In genomic region chr1:131138191-131139016, GRCm38 (mm10) we compare ENCODE assay signal across 7 mouse cellular contexts. TPM values are rescaled to one million over a fixed set of nuclear protein-coding genes. Genes with fewer than 3 reads are reported as not detected.
DNase-seq lines count a peak whose midpoint lies in the region; ATAC-seq lines count a peak whose summit lies in the region.

Gene Dyrk3, minus strand, starts transcription at chr1:131138340.

- peaks cover 5% of the 10 kb centered on the region for H3K4me1 ChIP-seq in intestine, embryonic 16.5 days (ENCODE audit: control insufficient read depth, insufficient read depth, low read length)
- peaks cover 20% of the 10 kb centered on the region for H3K4me1 ChIP-seq in limb, embryonic 10.5 days
- H3K4me1 ChIP-seq in midbrain, embryonic 13.5 days (replicated peaks): peaks cover 45% of the 10 kb centered on the region

- peak within 1 kb of the TSS; percentile 92 for H3K27ac ChIP-seq in intestine, embryonic 16.5 days (ENCODE audit: low read length)
- H3K27ac ChIP-seq in limb, embryonic 10.5 days: peak within 1 kb of the TSS; percentile 87
- peak within 1 kb of the TSS; percentile 97 for H3K27ac ChIP-seq in midbrain, embryonic 13.5 days

- intact Hi-C loops in gastrocnemius, postnatal 36 days (cut with DNase I): no loop called here

- peak within 1 kb of the TSS; percentile 89 for H3K4me3 ChIP-seq in intestine, embryonic 16.5 days (ENCODE audit: low read length)
- H3K4me3 ChIP-seq in limb, embryonic 10.5 days: peak within 1 kb of the TSS; percentile 76
- peak within 1 kb of the TSS; percentile 78 for H3K4me3 ChIP-seq in midbrain, embryonic 13.5 days (replicated peaks)

- no peaks in the 10 kb centered on the region for H3K27me3 ChIP-seq in intestine, embryonic 16.5 days (replicated peaks; ENCODE audit: control insufficient read depth, insufficient read depth, low read length)
- no peaks in the 10 kb centered on the region for H3K27me3 ChIP-seq in limb, embryonic 10.5 days (ENCODE audit: low read depth, poor library complexity, severe bottlenecking)
- no peaks in the 10 kb centered on the region for H3K27me3 ChIP-seq in midbrain, embryonic 13.5 days

- peak within 1 kb of the TSS; percentile 79 for H3K9ac ChIP-seq in intestine, embryonic 16.5 days (ENCODE audit: low read depth, low read length)
- peak within 1 kb of the TSS; percentile 82 for H3K9ac ChIP-seq in midbrain, embryonic 13.5 days (replicated peaks)

- peak; percentile 99 for ATAC-seq in intestine, embryonic 16.5 days
- ATAC-seq in midbrain, embryonic 13.5 days: peak; percentile 97

- DNase-seq in adrenal gland, adult 2 months: peak; percentile 95
- peak; percentile 97 for DNase-seq in embryo, embryonic 11 days
- DNase-seq in gastrocnemius, postnatal 36 days: peak; percentile 78 to 83
- DNase-seq in limb, embryonic 10.5 days (ENCODE audit: low spot score): peak; percentile 95
- peak; percentile 91 for DNase-seq in spleen, adult 12 weeks (ENCODE audit: low spot score)

- no peaks in the 10 kb centered on the region for H3K9me3 ChIP-seq in intestine, embryonic 16.5 days (ENCODE audit: control insufficient read depth, low read length)
- H3K9me3 ChIP-seq in limb, embryonic 10.5 days (replicated peaks): no peaks in the 10 kb centered on the region
- no peaks in the 10 kb centered on the region for H3K9me3 ChIP-seq in midbrain, embryonic 13.5 days

- H3K36me3 ChIP-seq in intestine, embryonic 16.5 days (ENCODE audit: control insufficient read depth, insufficient read depth, low read length): no peaks in the 10 kb centered on the region
- 0 out of 2 replicates have a peak, but pooled peaks cover 3% of the 10 kb centered on the region for H3K36me3 ChIP-seq in limb, embryonic 10.5 days
- no peaks in the 10 kb centered on the region for H3K36me3 ChIP-seq in midbrain, embryonic 13.5 days

- peak within 1 kb of the TSS; percentile 93 for H3K4me2 ChIP-seq in intestine, embryonic 16.5 days (ENCODE audit: low read depth, low read length)
- H3K4me2 ChIP-seq in midbrain, embryonic 13.5 days (replicated peaks): peak within 1 kb of the TSS; percentile 71

- 3% methylated on average over 47 of the region's 49 CpGs for WGBS in intestine, embryonic 16.5 days
- WGBS in limb, embryonic 10.5 days: 7% methylated on average over 49 of the region's 49 CpGs
- 6% methylated on average over 49 of the region's 49 CpGs for WGBS in midbrain, embryonic 13.5 days

RNA-seq across cellular contexts. Expression of gene Dyrk3, which starts in this region (rescaled TPM):
- 1 to 10 TPM; 5.6 to 7.3 TPM for total RNA-seq in adrenal gland, adult 2 months (2021)
- polyA plus RNA-seq in adrenal gland, adult 2 months (2012; rRNA removed): 2.3 and 3.2 TPM in 2 replicates
- total RNA-seq in gastrocnemius, postnatal 36 days (2021): not detected
- 2.3 and 2.4 TPM in 2 replicates for polyA plus RNA-seq in intestine, embryonic 16.5 days (2015; fragmentation: Nextera tagmentation; extraction: Ambion mirVana)
- polyA plus RNA-seq in limb, embryonic 10.5 days (2016; fragmentation: Nextera tagmentation; extraction: Ambion mirVana): 5.5 and 5.8 TPM in 2 replicates
- 18.3 and 19.2 TPM in 2 replicates for polyA plus RNA-seq in midbrain, embryonic 13.5 days (2015; fragmentation: Nextera tagmentation; extraction: Ambion mirVana)

Comparison
In these comparisons a context has a peak if more than half of its experiments do, and no peak if none do; other contexts are left out.
1. Peak in every context shown above with its lines: DNase-seq, ATAC-seq, H3K4me3 ChIP-seq and H3K27ac ChIP-seq.
2. RNA of gene Dyrk3 (total RNA-seq): 5.6 to 7.3 TPM in adrenal gland, adult 2 months; not detected in gastrocnemius, postnatal 36 days; every median in the first group is over 4 times any median in the second.
3. Peak in DNase-seq in gastrocnemius, postnatal 36 days; RNA of the gene not detected or under 1 TPM.